Mouse (Mus musculus) kidney, adult 2 months (tissue): ENCODE measurements at regions not wholly inside any gene's neighbourhood (a gene's known extent, or its start where the extent isn't known, plus 50 kb on each side); places are given as distances from the start of the nearest gene placed in this dataset.
A peak's percentile ranks its signal among the peaks of the same experiment; 100 is the strongest.

Experiments
- DNase-seq: peaks from one replicate; pipeline ENCODE4 v3.0.0; 2021
- H3K27ac ChIP-seq: fragments of 200-500 bp; 2 replicates; pipeline ENCODE4 v1.5.1; 2012; ENCODE audit warnings: low read depth, low read length, control low read depth, inconsistent platforms; ENCODE audit not compliant: insufficient read depth
- H3K27me3 ChIP-seq: fragments of 200-500 bp; replicated peaks from 2 replicates; pipeline ENCODE4 v1.6.1; 2012; ENCODE audit warnings: mild to moderate bottlenecking, moderate library complexity, low read length, inconsistent platforms; ENCODE audit not compliant: control insufficient read depth, insufficient read depth
- H3K36me3 ChIP-seq: fragments of 200-500 bp; 2 replicates; pipeline ENCODE4 v1.6.1; 2012; ENCODE audit warnings: mild to moderate bottlenecking, moderate library complexity, low read length, inconsistent platforms; ENCODE audit not compliant: control insufficient read depth, insufficient read depth
- H3K4me1 ChIP-seq: fragments of 200-500 bp; 2 replicates; pipeline ENCODE4 v1.6.1; 2011; ENCODE audit warnings: low read length; ENCODE audit not compliant: control insufficient read depth, insufficient read depth
- H3K4me3 ChIP-seq: fragments of 200-500 bp; 2 replicates; pipeline ENCODE4 v1.5.1; 2011; ENCODE audit warnings: mild to moderate bottlenecking, low read depth, low read length, control low read depth; ENCODE audit not compliant: insufficient read depth
- CTCF ChIP-seq: fragments of 200-500 bp; conservative IDR thresholded peaks from 2 replicates; pipeline ENCODE4 v1.5.1; 2011; ENCODE audit warnings: low read depth, mild to moderate bottlenecking, control low read depth, low read length, moderate library complexity, mixed read lengths; ENCODE audit not compliant: insufficient read depth, insufficient read length
- POLR2A ChIP-seq: fragments of 200-500 bp; IDR thresholded peaks from one replicate; pipeline ENCODE4 v1.6.1; 2011; ENCODE audit warnings: low read depth, low read length, control low read depth
- WGBS: fragments of 180-500 bp; shearing (Covaris S2); methylation state at CpG from one replicate; pipeline ENCODE4 v1.1.7; 2018; 5-methylcytosine and 5-hydroxymethylcytosine counted together

DNA sequence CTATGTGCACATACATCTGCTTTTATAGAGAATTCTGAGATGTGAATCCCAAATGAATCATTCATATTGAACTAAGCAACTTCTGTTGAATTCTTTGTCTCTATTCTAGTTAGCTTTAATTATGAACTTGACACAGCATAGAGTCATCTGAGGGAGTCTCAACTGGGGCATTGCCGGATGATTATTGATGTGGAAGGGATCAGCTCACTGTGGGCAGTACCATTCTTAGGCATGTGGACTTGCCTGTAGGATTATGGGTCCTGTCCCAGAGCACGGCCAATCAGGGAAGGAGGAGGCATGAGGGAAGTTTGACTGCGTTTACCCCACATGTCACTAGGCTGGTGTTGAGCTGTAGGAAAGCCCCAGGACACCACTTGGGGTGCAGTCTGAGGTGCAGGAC, 493.9 kb upstream of the A830018L16Rik start:
- Histone ChIP-seq H3K36me3 (no peaks in the 10 kb centered on the region), H3K4me1 (no peaks in the 10 kb centered on the region), H3K27me3 (no peaks in the 10 kb centered on the region), H3K27ac (no peak overlapping the region), H3K4me3 (no peak overlapping the region)
- DNase-seq, result no peak
- WGBS, result 90% methylated on average over 3 of the region's 3 CpGs
- TF ChIP-seq POLR2A, result no peak
- TF ChIP-seq CTCF, result no peak

DNA sequence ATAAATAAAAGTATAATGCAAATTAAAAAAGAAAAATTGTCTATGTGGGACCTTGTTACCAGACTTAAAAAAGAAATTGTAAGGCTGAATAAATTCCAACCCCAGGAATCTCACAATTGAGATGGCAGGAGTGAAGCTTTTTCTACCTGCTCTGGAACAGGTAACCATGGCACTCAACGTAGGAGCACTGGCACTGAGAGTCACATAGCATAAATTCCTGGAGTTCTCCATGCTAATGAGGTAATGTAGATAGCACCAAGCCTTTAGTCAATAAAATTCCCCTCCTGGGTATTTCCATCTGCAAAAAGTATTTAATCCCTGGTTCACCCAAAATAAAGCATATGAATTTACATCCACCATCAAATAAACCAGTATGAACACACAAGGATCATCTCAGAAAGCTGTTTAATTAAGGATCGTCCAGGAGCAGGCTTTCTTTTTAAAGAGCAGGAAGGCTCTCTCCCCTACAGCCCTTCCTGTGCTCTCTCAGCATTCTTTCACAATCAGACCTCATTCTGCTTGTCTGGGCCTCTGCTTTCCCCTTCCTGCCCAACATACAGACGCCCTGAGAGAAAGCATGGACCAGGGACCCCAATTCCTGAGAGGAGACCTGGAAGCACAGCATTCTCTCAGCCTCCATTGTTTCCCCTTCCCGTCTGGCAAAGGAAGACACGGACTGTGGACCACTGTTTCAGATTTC, 481.4 kb upstream of the A830018L16Rik start:
- H3K27me3 ChIP-seq, result no peaks in the 10 kb centered on the region; the same call in 1 of the 2 replicates
- no peak for DNase-seq
- no peak for TF ChIP-seq CTCF
- no peak for TF ChIP-seq POLR2A
- no peaks in the 10 kb centered on the region for H3K36me3 ChIP-seq
- H3K4me1 ChIP-seq, result no peaks in the 10 kb centered on the region
- WGBS, result 55% methylated on average over 5 of the region's 5 CpGs
- H3K4me3 ChIP-seq, result no peak overlapping the region
- no peak overlapping the region for H3K27ac ChIP-seq

DNA sequence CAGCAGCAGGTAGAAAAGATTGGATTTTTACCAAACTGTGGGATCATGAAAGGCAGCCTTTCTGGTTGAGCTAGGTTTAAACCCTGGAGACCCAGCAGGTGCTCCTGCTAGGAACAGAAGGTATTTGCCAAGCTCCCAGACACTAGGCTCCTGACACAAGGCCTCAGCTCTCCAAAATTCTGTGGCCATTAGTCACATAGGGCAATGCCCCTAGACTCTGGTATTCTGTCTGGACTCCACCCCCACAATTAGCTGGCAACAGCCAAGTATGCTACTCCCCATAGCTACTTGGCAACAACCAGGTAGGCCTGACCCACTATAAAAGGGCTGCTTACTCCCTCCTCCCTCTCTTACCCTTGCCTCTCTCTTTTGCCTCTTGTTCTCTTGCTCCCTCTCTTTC, 480.7 kb upstream of the A830018L16Rik start:
- H3K36me3 ChIP-seq, result no peaks in the 10 kb centered on the region
- no peak overlapping the region for H3K27ac ChIP-seq
- H3K4me3 ChIP-seq, result no peak overlapping the region
- H3K4me1 ChIP-seq, result no peaks in the 10 kb centered on the region
- no peaks in the 10 kb centered on the region; the same call in 1 of the 2 replicates for H3K27me3 ChIP-seq
- TF ChIP-seq POLR2A (no peak), CTCF (no peak)
- DNase-seq, result no peak

DNA sequence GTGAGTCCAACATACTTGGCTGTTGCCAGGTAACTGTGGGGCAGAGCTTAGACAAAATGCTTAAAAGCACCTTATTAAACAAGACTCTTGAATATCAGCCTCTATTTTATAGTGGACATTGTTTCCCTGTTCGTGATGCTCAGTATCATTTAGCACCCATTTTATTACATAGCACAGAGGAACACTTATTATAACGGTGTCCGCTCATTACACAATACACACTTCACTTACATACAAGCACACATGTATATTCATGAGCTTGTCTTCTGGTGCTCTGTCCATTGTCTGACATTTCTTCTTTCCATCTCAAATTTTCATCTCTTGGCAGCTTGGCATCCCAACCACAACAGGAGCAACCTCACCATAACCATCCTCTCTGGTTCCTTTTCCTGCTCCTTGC, 475.5 kb upstream of the A830018L16Rik start:
- TF ChIP-seq POLR2A, result no peak
- TF ChIP-seq CTCF, result no peak
- Histone ChIP-seq H3K27me3 (no peaks in the 10 kb centered on the region), H3K27ac (no peak overlapping the region), H3K4me1 (no peaks in the 10 kb centered on the region), H3K36me3 (no peaks in the 10 kb centered on the region), H3K4me3 (no peak overlapping the region)
- 85% methylated on average over 3 of the region's 3 CpGs for WGBS
- no peak for DNase-seq

DNA sequence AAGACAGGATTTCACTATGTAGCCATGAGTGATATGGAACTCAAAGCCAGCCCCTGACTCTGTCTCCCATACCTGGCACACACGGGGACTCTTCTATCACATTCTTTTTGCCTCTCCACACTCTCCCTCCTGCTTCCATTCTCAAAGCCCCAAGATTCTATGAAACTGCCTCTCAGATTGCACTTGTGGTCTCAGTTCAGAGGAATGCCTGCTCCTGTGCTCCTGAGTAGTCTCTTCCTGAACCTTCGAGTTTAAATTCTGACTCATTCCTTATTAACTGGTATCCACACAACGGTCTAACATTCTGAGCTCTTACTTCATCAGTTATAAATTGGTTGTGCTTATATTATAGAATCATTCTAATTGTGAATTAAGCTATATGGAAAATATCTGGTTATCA, 473.6 kb upstream of the A830018L16Rik start:
- 78% methylated on average over 3 of the region's 3 CpGs for WGBS

DNA sequence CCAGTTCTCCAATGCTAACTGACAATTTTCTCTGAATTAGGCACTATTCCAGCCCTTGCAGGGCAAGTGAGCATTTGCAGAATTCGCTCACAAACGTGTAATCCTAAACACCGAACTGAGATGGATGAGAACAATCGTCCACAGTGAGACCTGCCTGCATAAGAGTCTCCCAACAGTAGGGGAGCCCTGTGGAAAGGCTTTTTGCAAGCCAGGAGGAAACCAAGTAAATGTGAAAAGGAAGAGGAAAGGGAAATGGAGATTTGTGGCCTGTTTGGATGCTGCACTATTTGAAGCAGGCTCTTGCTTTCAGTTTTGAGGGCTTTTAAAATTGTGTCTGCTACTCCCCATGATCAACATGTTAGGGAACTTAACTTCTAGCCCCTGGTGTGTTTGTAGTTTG, 470.9 kb upstream of the A830018L16Rik start:
- H3K27ac ChIP-seq, result no peak overlapping the region
- TF ChIP-seq POLR2A (no peak), CTCF (0 out of 2 replicates have a peak, but pooled peaks have one; percentile 19)
- WGBS, result 32% methylated on average over 4 of the region's 4 CpGs
- H3K36me3 ChIP-seq, result no peaks in the 10 kb centered on the region
- no peak overlapping the region for H3K4me3 ChIP-seq
- DNase-seq, result peak; percentile 33
- H3K4me1 ChIP-seq, result no peaks in the 10 kb centered on the region
- H3K27me3 ChIP-seq, result no peaks in the 10 kb centered on the region

More for the DNA sequence above, 473.6 kb upstream of the A830018L16Rik start:
- Histone ChIP-seq H3K27me3 (no peaks in the 10 kb centered on the region), H3K4me1 (no peaks in the 10 kb centered on the region), H3K36me3 (no peaks in the 10 kb centered on the region), H3K27ac (no peak overlapping the region), H3K4me3 (no peak overlapping the region)
- no peak for DNase-seq
- no peak for TF ChIP-seq CTCF
- no peak for TF ChIP-seq POLR2A
